Mouse (Mus musculus): ENCODE measurements at regions not wholly inside any gene's neighbourhood (a gene's known extent, or its start where the extent isn't known, plus 50 kb on each side); places are given as distances from the start of the nearest gene placed in this dataset.

DNA sequence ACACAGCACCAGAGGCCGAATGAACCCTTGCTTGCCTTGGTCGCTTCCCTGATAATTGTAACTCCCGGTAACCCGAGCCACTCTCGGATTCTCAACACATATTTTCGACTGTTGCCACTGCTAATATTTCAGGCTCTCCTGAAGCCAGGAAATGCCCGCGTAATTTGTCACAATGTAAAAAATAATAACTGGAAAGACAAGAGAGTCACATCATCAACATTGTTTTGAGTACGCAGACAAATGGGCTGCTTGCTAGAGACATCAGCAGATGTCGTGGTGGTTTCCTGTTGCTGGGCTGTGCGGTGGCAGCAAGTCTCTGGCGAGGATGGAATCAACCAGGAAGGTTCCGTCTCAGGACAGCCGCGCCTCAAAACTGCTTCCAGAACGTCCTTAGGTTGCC lies 497.1 kb downstream of the Efna5 start:
- TF ChIP-seq TCF12 (IDR thresholded peaks at IDR 0.05; ENCODE audit: insufficient read depth, poor library complexity, severe bottlenecking) (no peak), E2F4 (IDR thresholded peaks at IDR 0.05; ENCODE audit: insufficient read depth) (no peak)

All from myocyte (in vitro differentiated cells).